Mouse (Mus musculus): Measurements from ENCODE around the gene Tmem9b. TPM values are rescaled to one million over a fixed set of nuclear protein-coding genes. Genes with fewer than 3 reads are reported as not detected.

The Tmem9b gene
- polyA plus RNA-seq, 1 experiment from 2014 or later = 58.9 TPM

DNA sequence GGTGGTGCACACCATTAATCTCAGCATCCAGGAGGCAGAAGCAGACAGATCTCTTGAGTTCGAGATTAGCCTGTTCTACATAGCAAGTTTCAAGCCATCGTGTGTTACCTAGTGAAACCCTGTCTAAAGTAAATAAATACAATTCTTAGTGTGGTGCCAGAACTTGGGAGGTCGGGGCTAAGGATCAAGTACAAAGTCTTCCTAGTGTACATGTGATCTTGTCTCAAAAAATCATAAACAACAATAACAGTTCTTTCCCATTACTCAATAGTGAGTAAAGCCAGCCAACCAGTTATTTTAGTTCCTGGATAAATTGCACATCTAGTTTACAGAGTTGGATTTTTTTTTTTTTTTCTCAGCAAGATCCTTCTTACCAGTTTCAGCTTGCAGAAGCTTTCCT, 48.2 kb downstream of the Tmem9b start:
- Histone ChIP-seq H3K9ac (ENCODE audit: low read depth, low read length) (no peak overlapping the region), H3K4me2 (peak overlapping the region; percentile 89), H3K27me3 (ENCODE audit: control insufficient read depth, insufficient read depth, low read length) (no peaks in the 10 kb centered on the region), H3K27ac (ENCODE audit: low read depth, low read length) (no peak overlapping the region), H3K9me3 (replicated peaks; ENCODE audit: control insufficient read depth, low read length) (no peaks in the 10 kb centered on the region), H3K36me3 (ENCODE audit: control insufficient read depth, insufficient read depth, low read length) (no peaks in the 10 kb centered on the region), H3K4me3 (ENCODE audit: low read depth, low read length) (peak overlapping the region; percentile 58), H3K4me1 (ENCODE audit: control insufficient read depth, insufficient read depth, low read length) (peaks cover 11% of the 10 kb centered on the region; the same call in 1 of the 2 replicates)
- 49% methylated on average over 3 of the region's 3 CpGs for WGBS (ENCODE audit: insufficient replicate concordance)
- ATAC-seq (replicated peaks; ENCODE audit: insufficient number of reproducible peaks, low FRiP score, low TSS enrichment) = no peak

DNA sequence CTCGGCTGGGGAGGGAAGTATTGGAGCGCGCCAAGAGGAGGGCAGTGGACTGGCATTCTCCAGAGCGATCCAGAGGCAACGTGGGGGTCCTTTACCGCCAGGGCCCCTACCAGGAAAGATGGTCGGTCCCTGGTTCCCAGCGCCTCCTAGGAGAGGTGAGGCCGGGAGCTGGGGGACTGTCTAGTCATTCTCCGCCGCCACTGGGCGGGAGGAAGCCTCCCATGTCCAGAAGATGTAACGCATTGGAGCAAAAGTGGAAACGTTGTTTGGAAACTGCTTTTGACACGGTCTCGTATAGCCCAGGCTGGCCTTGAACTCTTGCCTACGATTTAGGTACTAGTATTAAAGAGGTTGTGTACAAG, 48.7 kb downstream of the Tmem9b start:
- Histone ChIP-seq H3K9me3 (replicated peaks; ENCODE audit: control insufficient read depth, low read length) (no peaks in the 10 kb centered on the region), H3K4me3 (ENCODE audit: low read depth, low read length) (peak overlapping the region; percentile 58), H3K9ac (ENCODE audit: low read depth, low read length) (peak overlapping the region; percentile 82), H3K36me3 (ENCODE audit: control insufficient read depth, insufficient read depth, low read length) (no peaks in the 10 kb centered on the region), H3K27ac (ENCODE audit: low read depth, low read length) (peak overlapping the region; percentile 63), H3K4me2 (peak overlapping the region; percentile 89), H3K4me1 (ENCODE audit: control insufficient read depth, insufficient read depth, low read length) (peaks cover 11% of the 10 kb centered on the region; the same call in 1 of the 2 replicates), H3K27me3 (ENCODE audit: control insufficient read depth, insufficient read depth, low read length) (no peaks in the 10 kb centered on the region)
- 2% methylated on average over 17 of the region's 17 CpGs for WGBS (ENCODE audit: insufficient replicate concordance)
- ATAC-seq (replicated peaks; ENCODE audit: insufficient number of reproducible peaks, low FRiP score, low TSS enrichment) = no peak

DNA sequence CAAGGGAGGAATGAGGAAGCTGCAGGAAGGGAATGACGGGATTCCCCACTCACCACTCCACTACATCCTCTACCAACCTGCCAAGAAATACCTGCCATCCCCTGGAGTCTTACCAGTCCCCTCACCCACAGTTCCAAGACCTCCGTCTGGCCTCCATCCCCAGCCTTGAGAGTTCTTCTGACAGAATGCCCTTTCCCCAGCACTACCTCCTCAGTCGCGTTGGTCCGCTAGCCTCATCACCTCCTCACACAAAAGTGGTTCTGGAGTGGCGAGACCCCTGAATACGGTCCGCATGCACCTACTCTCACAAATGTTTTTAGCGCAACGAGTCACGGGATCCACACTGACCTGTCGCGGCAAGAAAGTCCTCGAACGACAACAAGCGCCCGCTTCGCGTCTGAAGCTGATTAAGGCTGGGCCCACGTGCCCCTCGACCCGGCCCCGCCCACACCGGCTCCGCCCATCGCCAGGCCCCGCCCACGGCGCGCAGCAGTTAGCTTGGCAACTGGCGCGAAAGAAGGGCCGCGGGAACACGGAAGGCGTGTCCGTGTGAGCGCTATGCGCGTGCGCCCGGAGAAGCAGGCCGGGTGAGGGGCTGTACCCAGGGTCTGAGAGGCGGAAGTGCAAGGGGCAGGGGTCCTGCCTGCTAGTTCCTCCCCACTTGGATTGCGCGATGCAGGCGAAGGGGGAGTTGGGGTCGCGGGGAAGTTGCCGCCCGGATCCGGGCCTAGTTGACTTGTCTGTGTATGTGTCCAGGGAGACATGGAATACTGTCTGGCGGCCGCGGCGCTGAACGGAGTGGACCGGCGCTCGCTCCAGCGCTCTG, 49.3 kb downstream of the Tmem9b start, which contains the start of the genes St5 and Akip1:
Gene St5 (minus strand): TSS at position 416 of the 826 bp plus-strand sequence.
Gene Akip1 (plus strand): TSS at position 501 of the 826 bp plus-strand sequence.
- under 1% methylated on average over 60 of the region's 61 CpGs for WGBS (ENCODE audit: insufficient replicate concordance)
- no peaks in the 10 kb centered on the region for H3K36me3 ChIP-seq (ENCODE audit: control insufficient read depth, insufficient read depth, low read length)
- peak within 1 kb of the TSS; percentile 89 for H3K4me2 ChIP-seq
- peak within 1 kb of the TSS; percentile 82 for H3K9ac ChIP-seq (ENCODE audit: low read depth, low read length)
- no peaks in the 10 kb centered on the region for H3K27me3 ChIP-seq (ENCODE audit: control insufficient read depth, insufficient read depth, low read length)
- H3K9me3 ChIP-seq (replicated peaks; ENCODE audit: control insufficient read depth, low read length) = no peaks in the 10 kb centered on the region
- H3K27ac ChIP-seq (ENCODE audit: low read depth, low read length) = peak within 1 kb of the TSS; percentile 63
- peaks cover 6% of the 10 kb centered on the region; the same call in 1 of the 2 replicates for H3K4me1 ChIP-seq (ENCODE audit: control insufficient read depth, insufficient read depth, low read length)
- peak; percentile 92 for ATAC-seq (replicated peaks; ENCODE audit: insufficient number of reproducible peaks, low FRiP score, low TSS enrichment)
- peak within 1 kb of the TSS; percentile 58 for H3K4me3 ChIP-seq (ENCODE audit: low read depth, low read length)

DNA sequence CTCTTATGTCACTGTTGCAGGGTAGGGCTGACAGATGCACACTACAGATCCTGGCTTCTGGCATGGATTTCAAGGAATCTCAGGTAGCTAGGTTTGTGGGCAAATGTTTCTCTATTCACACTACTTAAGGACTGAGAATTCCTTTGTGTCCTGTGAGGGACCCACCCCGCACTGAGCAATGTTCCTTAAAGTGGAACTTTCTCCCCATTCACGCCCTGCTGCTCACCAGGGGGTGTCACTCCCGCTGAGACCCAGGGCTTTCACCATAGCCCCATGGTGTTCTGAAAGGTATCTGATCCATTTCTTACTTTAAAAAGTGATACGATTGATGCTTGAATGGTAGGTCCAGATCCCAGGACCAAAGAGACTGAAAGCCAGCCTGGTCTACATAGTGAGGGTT, 50.0 kb downstream of the Tmem9b start:
- no peaks in the 10 kb centered on the region for H3K9me3 ChIP-seq (replicated peaks; ENCODE audit: control insufficient read depth, low read length)
- WGBS (ENCODE audit: insufficient replicate concordance) = 40% methylated on average over 4 of the region's 4 CpGs
- H3K27ac ChIP-seq (ENCODE audit: low read depth, low read length) = no peak overlapping the region
- H3K36me3 ChIP-seq (ENCODE audit: control insufficient read depth, insufficient read depth, low read length) = no peaks in the 10 kb centered on the region
- no peaks in the 10 kb centered on the region for H3K27me3 ChIP-seq (ENCODE audit: control insufficient read depth, insufficient read depth, low read length)
- no peak for ATAC-seq (replicated peaks; ENCODE audit: insufficient number of reproducible peaks, low FRiP score, low TSS enrichment)
- H3K4me2 ChIP-seq = peak overlapping the region; percentile 89
- no peaks in the 10 kb centered on the region for H3K4me1 ChIP-seq (ENCODE audit: control insufficient read depth, insufficient read depth, low read length)
- peak overlapping the region; percentile 58; the same call in 1 of the 2 replicates for H3K4me3 ChIP-seq (ENCODE audit: low read depth, low read length)
- no peak overlapping the region; the same call in 1 of the 2 replicates for H3K9ac ChIP-seq (ENCODE audit: low read depth, low read length)

DNA sequence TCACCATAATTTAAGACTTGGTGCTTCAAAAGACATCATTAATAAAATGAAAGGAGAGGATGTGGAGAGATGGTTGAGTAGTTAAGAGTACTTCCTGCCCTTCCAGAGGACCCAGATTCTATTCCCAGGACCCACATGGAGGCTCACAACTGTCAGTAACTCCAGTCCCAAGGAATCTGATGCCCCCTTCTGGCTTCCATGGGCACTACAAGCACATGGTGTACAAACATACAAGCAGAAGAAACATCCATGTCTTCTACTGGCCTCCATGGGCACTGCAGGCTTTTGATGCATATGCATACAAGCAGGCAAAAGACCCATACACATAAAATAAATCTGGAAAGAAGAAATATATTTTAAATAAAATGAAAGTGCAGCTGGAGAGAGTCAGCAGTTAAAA, 52.5 kb downstream of the Tmem9b start:
- no peak for ATAC-seq (replicated peaks; ENCODE audit: insufficient number of reproducible peaks, low FRiP score, low TSS enrichment)
- Histone ChIP-seq H3K4me3 (ENCODE audit: low read depth, low read length) (no peak overlapping the region), H3K27me3 (ENCODE audit: control insufficient read depth, insufficient read depth, low read length) (no peaks in the 10 kb centered on the region), H3K36me3 (ENCODE audit: control insufficient read depth, insufficient read depth, low read length) (no peaks in the 10 kb centered on the region), H3K9me3 (replicated peaks; ENCODE audit: control insufficient read depth, low read length) (no peaks in the 10 kb centered on the region), H3K4me1 (ENCODE audit: control insufficient read depth, insufficient read depth, low read length) (no peaks in the 10 kb centered on the region; the same call in 1 of the 2 replicates), H3K4me2 (no peak overlapping the region), H3K9ac (ENCODE audit: low read depth, low read length) (no peak overlapping the region), H3K27ac (ENCODE audit: low read depth, low read length) (no peak overlapping the region)

DNA sequence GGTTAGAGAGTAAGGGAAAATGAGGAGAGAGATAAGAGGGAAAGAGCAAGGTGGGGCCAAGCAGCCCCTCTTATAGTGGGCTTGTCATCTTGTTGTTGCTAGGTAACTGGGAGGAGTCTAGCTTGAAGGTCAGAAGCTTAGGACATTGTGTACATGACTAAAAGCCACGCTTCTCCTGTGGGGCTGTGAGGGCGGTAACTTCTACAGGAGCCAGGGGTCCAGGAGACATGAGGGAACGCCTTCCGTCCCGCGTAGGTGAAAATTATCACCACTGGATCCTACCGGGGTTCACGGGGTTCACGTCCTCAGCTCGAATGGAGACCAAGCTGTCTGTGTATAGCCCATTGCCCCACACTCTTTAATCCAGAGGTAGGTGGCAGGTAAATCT, 57.3 kb downstream of the Tmem9b start:
- WGBS (ENCODE audit: insufficient replicate concordance) = 81% methylated on average over 10 of the region's 10 CpGs
- no peaks in the 10 kb centered on the region for H3K9me3 ChIP-seq (replicated peaks; ENCODE audit: control insufficient read depth, low read length)
- no peaks in the 10 kb centered on the region for H3K36me3 ChIP-seq (ENCODE audit: control insufficient read depth, insufficient read depth, low read length)
- H3K9ac ChIP-seq (ENCODE audit: low read depth, low read length) = no peak overlapping the region
- no peak overlapping the region for H3K4me3 ChIP-seq (ENCODE audit: low read depth, low read length)
- no peak overlapping the region for H3K4me2 ChIP-seq
- ATAC-seq (replicated peaks; ENCODE audit: insufficient number of reproducible peaks, low FRiP score, low TSS enrichment) = no peak
- peaks cover 4% of the 10 kb centered on the region; the same call in 1 of the 2 replicates for H3K4me1 ChIP-seq (ENCODE audit: control insufficient read depth, insufficient read depth, low read length)
- no peaks in the 10 kb centered on the region for H3K27me3 ChIP-seq (ENCODE audit: control insufficient read depth, insufficient read depth, low read length)
- no peak overlapping the region for H3K27ac ChIP-seq (ENCODE audit: low read depth, low read length)

DNA sequence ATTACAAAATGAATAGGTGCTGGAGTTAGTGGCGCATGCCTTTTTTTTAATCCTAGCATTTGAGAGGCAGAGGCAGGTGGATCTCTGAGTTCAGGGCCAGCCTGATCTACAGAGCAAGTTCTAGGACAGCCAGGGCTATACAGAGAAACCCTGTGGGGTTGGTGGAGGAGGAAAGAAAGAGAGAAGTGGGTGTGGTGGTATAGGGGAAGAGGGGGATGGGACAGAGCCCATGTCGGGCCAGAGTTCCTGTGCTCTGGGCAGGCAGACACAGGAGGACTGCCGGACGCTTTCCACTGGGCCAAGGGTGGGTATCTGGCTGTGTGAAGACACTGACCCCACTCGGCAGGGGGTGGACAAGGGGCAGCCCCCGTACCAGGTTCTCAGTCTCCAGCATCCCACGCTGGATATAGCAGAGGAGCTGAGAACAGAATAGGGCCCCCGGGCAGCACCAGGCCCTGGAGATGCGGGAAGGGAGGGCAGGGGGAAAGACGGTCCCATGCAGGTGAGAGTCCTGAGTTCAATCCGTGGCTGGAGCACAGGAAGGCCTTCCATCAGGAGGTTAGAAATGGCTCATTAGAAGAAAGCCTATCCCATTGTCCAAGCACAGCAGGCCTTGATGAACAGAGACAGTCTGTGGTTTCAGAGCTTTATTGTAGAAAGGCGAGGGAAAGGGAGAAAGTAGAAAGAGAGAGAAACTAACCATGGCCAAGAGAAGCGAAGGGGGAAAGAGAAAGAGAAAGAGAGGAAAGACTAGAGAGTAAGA, 57.9 kb downstream of the Tmem9b start:
- Histone ChIP-seq H3K4me2 (no peak overlapping the region), H3K27ac (ENCODE audit: low read depth, low read length) (no peak overlapping the region), H3K36me3 (ENCODE audit: control insufficient read depth, insufficient read depth, low read length) (no peaks in the 10 kb centered on the region), H3K4me3 (ENCODE audit: low read depth, low read length) (no peak overlapping the region), H3K4me1 (ENCODE audit: control insufficient read depth, insufficient read depth, low read length) (peaks cover 4% of the 10 kb centered on the region; the same call in 1 of the 2 replicates), H3K9ac (ENCODE audit: low read depth, low read length) (no peak overlapping the region), H3K9me3 (replicated peaks; ENCODE audit: control insufficient read depth, low read length) (no peaks in the 10 kb centered on the region), H3K27me3 (ENCODE audit: control insufficient read depth, insufficient read depth, low read length) (no peaks in the 10 kb centered on the region)
- WGBS (ENCODE audit: insufficient replicate concordance) = 78% methylated on average over 13 of the region's 13 CpGs
- ATAC-seq (replicated peaks; ENCODE audit: insufficient number of reproducible peaks, low FRiP score, low TSS enrichment) = no peak

DNA sequence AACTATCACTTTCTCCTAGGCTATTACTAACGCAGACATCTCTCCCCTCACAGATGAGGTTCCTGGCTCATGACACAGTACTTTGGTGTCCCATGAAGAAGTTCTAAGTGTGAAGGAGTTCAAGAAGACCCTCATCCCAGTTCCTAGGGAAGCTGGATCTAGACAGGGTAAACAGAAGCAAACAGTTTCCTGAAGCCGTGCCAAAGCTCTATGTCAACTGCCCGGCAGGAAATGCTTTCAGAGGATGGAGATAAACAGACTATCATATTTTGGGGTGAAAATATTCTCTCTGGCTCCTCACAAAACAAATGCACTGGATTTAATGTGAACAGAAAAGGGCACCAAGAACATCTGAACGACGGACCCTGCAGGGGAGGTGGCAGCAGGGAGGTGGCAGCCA, 61.7 kb downstream of the Tmem9b start:
- H3K9ac ChIP-seq (ENCODE audit: low read depth, low read length) = no peak overlapping the region
- WGBS (ENCODE audit: insufficient replicate concordance) = 73% methylated on average over 5 of the region's 5 CpGs
- H3K36me3 ChIP-seq (ENCODE audit: control insufficient read depth, insufficient read depth, low read length) = no peaks in the 10 kb centered on the region
- H3K9me3 ChIP-seq (replicated peaks; ENCODE audit: control insufficient read depth, low read length) = no peaks in the 10 kb centered on the region
- H3K4me1 ChIP-seq (ENCODE audit: control insufficient read depth, insufficient read depth, low read length) = peaks cover 12% of the 10 kb centered on the region; the same call in 1 of the 2 replicates
- no peaks in the 10 kb centered on the region for H3K27me3 ChIP-seq (ENCODE audit: control insufficient read depth, insufficient read depth, low read length)
- no peak overlapping the region for H3K4me2 ChIP-seq
- no peak overlapping the region for H3K4me3 ChIP-seq (ENCODE audit: low read depth, low read length)
- no peak for ATAC-seq (replicated peaks; ENCODE audit: insufficient number of reproducible peaks, low FRiP score, low TSS enrichment)
- no peak overlapping the region for H3K27ac ChIP-seq (ENCODE audit: low read depth, low read length)

Data from heart, embryonic 11.5 days (tissue).